Mouse (Mus musculus): ENCODE measurements at regions not wholly inside any gene's neighbourhood (a gene's known extent, or its start where the extent isn't known, plus 50 kb on each side); places are given as distances from the start of the nearest gene placed in this dataset.

DNA sequence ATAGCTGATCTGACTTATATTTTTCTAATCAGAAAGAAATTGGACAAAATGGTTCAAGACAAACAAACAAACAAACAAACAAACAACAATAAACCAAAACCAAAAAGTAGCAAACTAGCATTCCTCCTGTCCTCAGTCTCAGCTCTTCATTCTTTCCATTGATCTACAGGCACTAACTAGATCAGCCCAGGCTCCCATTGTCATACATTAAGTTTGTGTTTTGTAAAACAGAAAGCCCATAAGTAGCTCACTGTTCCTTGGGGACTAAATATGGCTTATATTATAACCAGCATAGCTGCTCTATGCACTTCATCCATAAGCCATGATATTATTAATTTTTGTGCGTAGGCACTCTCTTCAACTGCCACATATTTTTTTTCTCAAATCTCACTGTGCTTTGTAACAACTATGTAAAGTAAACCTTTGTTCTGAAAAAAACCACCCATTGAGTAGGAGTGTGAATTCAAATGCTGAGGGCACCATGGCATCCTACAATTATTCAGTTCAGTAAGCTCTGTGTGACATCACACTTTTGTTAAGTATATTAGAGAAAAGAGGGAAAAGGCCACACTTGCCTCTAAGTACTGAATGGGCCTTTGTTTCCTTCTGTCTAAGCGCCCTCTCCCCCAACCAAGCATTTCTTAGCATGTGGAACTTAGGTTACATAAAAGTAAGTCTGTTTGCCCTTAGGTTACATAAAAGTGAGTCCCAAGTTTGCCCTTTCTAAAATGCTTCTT is 108.7 kb upstream of the Abcb5 start:
- no peak for DNase-seq
- no peak overlapping the region for H3K4me3 ChIP-seq (replicated peaks; ENCODE audit: extremely low read depth, low read depth, low read length)
- WGBS, result 78% methylated on average over 2 of the region's 2 CpGs

GRCm38 (mm10) chr12:119074147-119074546 is 107.9 kb upstream of the Abcb5 start:
- DNase-seq, result no peak
- TF ChIP-seq CTCF (IDR thresholded peaks at IDR 0.05; ENCODE audit: insufficient read depth, low read length), result no peak
- TF ChIP-seq POLR2A (IDR thresholded peaks at IDR 0.05; ENCODE audit: borderline replicate concordance, extremely low read depth, low read depth, low read length), result no peak

More for the DNA sequence above, 108.7 kb upstream of the Abcb5 start:
- H3K4me1 ChIP-seq (ENCODE audit: control insufficient read depth, insufficient read depth, low read length), result no peaks in the 10 kb centered on the region
- TF ChIP-seq POLR2A (IDR thresholded peaks at IDR 0.05; ENCODE audit: borderline replicate concordance, extremely low read depth, low read depth, low read length), result no peak
- no peak for TF ChIP-seq CTCF (IDR thresholded peaks at IDR 0.05; ENCODE audit: insufficient read depth, low read length)

DNA sequence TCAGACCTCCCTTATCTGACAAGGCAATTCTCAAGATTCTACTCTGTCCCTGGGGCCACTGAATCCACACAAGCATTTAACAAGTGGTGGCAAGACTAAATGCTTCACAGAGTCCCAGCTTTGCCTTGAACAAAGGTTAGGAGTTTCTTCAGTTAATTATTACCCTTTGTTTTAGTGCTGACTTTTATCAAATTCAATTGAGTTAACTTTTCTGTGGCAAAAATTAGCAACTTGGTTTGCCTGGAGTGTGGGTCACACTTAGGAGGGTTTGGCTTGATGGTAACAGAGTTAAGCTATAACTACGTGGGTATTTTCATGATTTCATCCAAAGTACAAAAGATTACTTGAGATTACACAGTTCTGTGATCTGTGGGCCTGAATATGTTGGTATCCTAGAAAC is 104.7 kb upstream of the Abcb5 start:
- no peak for DNase-seq
- H3K4me1 ChIP-seq (ENCODE audit: control insufficient read depth, insufficient read depth, low read length), result no peaks in the 10 kb centered on the region
- no peak for TF ChIP-seq POLR2A (IDR thresholded peaks at IDR 0.05; ENCODE audit: borderline replicate concordance, extremely low read depth, low read depth, low read length)
- H3K4me3 ChIP-seq (replicated peaks; ENCODE audit: extremely low read depth, low read depth, low read length), result no peak overlapping the region
- 53% methylated on average over 1 of the region's 1 CpGs for WGBS

More at GRCm38 (mm10) chr12:119074147-119074546, 107.9 kb upstream of the Abcb5 start:
- no peak overlapping the region for H3K4me3 ChIP-seq (replicated peaks; ENCODE audit: extremely low read depth, low read depth, low read length)
- H3K4me1 ChIP-seq (ENCODE audit: control insufficient read depth, insufficient read depth, low read length), result no peaks in the 10 kb centered on the region

DNA sequence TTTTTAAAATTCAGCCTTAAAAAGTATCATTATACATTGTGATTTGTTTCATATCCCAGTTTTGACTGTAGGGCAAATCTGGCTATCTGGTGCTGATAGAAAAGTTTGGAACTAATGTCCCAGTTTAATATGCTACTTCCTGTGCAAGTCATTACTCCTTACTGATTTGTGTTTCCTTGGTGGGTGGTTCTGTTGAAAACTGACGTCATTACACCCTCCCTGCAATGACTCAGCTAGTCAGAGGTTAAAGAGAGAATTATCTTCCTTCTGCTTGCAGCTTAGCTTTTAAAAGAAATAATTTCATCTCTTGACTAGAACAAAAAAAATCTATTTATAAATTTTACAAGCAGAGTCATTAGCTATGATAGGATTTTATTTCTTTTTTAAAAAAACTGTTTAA is 104.2 kb upstream of the Abcb5 start:
- no peak overlapping the region for H3K4me3 ChIP-seq (replicated peaks; ENCODE audit: extremely low read depth, low read depth, low read length)
- DNase-seq, result no peak
- no peak for TF ChIP-seq CTCF (IDR thresholded peaks at IDR 0.05; ENCODE audit: insufficient read depth, low read length)
- TF ChIP-seq POLR2A (IDR thresholded peaks at IDR 0.05; ENCODE audit: borderline replicate concordance, extremely low read depth, low read depth, low read length), result no peak
- WGBS, result 7% methylated on average over 1 of the region's 1 CpGs
- no peaks in the 10 kb centered on the region for H3K4me1 ChIP-seq (ENCODE audit: control insufficient read depth, insufficient read depth, low read length)

DNA sequence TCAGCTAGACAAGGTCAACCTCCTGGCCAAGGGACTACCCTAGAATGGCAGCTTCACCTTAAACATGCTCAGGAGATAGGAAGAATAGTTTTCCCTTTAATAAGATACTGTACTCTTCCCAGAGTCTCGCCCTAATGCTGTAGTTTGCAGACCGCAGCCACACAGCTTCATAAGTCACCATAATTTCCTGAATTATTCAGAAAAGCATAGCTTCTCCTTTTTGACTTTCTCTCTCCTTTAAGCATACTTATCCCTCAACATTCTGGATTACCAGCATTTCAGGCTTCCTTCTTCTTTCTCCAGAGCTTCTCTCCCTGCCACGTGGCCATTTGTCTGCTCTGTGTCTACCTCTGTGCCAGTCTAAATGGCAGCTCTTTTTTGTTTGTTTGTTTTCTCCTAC is 103.5 kb upstream of the Abcb5 start:
- TF ChIP-seq CTCF (IDR thresholded peaks at IDR 0.05; ENCODE audit: insufficient read depth, low read length) (no peak), POLR2A (IDR thresholded peaks at IDR 0.05; ENCODE audit: borderline replicate concordance, extremely low read depth, low read depth, low read length) (no peak)
- DNase-seq, result no peak
- 65% methylated on average over 3 of the region's 3 CpGs for WGBS
- Histone ChIP-seq H3K4me1 (ENCODE audit: control insufficient read depth, insufficient read depth, low read length) (no peaks in the 10 kb centered on the region), H3K4me3 (replicated peaks; ENCODE audit: extremely low read depth, low read depth, low read length) (no peak overlapping the region)

DNA sequence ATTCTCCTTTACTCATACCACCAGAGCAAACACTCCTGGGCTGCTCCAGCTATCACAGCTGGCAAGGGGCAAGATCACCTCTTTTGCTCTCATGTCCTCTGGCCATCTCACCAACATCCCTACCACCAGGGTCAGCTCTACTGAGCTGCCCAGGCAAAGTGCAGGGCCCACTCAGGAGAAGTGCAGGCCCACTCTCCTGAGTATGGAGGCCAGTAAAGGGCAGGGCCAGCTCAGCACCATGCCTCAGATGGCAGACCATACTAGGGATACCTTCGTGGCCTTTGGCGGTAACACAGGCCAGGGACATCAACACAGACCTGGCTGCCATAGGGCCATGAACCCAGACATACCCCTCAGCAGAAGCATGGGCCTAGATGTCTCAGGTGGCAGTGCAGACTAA is 101.9 kb upstream of the Abcb5 start:
- TF ChIP-seq CTCF (IDR thresholded peaks at IDR 0.05; ENCODE audit: insufficient read depth, low read length) (no peak), POLR2A (IDR thresholded peaks at IDR 0.05; ENCODE audit: borderline replicate concordance, extremely low read depth, low read depth, low read length) (no peak)
- no peak for DNase-seq
- 94% methylated on average over 2 of the region's 2 CpGs for WGBS
- Histone ChIP-seq H3K4me3 (replicated peaks; ENCODE audit: extremely low read depth, low read depth, low read length) (no peak overlapping the region), H3K4me1 (ENCODE audit: control insufficient read depth, insufficient read depth, low read length) (no peaks in the 10 kb centered on the region)

DNA sequence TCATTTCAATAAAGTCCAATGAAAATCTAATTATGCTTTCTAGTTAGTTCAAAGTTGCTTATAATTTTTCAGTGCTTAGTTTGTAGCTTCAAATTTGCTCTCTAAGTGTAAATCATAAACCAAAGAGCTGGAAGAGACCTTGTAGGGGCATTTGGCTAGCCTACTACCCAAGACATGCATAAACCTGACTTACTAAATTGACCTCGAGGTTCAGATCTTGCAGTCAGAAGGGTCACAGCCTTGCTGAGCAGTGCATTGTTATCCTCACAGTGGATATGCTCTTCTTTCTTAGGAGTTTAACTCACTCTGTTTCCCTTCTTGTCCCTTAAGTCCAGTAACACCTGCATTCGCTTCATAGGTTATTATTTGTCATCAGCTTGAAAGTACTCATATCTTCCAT is 96.7 kb upstream of the Abcb5 start:
- TF ChIP-seq CTCF (IDR thresholded peaks at IDR 0.05; ENCODE audit: insufficient read depth, low read length) (no peak), POLR2A (IDR thresholded peaks at IDR 0.05; ENCODE audit: borderline replicate concordance, extremely low read depth, low read depth, low read length) (no peak)

GRCm38 (mm10) chr12:119062490-119062889 is 96.3 kb upstream of the Abcb5 start:
- Histone ChIP-seq H3K4me1 (ENCODE audit: control insufficient read depth, insufficient read depth, low read length) (no peaks in the 10 kb centered on the region), H3K4me3 (replicated peaks; ENCODE audit: extremely low read depth, low read depth, low read length) (no peak overlapping the region)
- no peak for DNase-seq
- TF ChIP-seq CTCF (IDR thresholded peaks at IDR 0.05; ENCODE audit: insufficient read depth, low read length), result no peak
- TF ChIP-seq POLR2A (IDR thresholded peaks at IDR 0.05; ENCODE audit: borderline replicate concordance, extremely low read depth, low read depth, low read length), result no peak

More for the DNA sequence above, 96.7 kb upstream of the Abcb5 start:
- Histone ChIP-seq H3K4me1 (ENCODE audit: control insufficient read depth, insufficient read depth, low read length) (no peaks in the 10 kb centered on the region), H3K4me3 (replicated peaks; ENCODE audit: extremely low read depth, low read depth, low read length) (no peak overlapping the region)
- 71% methylated on average over 2 of the region's 2 CpGs for WGBS
- DNase-seq, result no peak

DNA sequence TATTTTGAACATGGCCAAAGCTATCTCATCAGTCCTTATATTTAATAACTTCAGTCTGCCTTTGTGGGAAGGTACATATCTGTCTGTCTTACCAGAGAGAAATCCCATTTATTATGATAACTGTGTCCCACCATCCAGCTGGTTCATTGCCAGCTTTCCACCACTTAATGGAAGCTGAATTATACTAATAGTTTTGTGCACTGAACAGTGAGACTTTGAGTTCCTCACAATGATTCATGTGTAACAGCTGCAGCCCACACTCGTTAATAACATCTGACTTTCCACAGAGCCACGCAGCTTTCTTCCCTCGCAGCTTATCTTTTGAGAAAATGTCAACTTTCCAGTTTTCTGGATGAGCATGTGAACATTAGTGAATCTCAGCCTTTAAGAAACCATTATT is 88.3 kb upstream of the Abcb5 start:
- no peak overlapping the region for H3K4me3 ChIP-seq (replicated peaks; ENCODE audit: extremely low read depth, low read depth, low read length)
- WGBS, result 45% methylated on average over 3 of the region's 3 CpGs
- no peak for TF ChIP-seq POLR2A (IDR thresholded peaks at IDR 0.05; ENCODE audit: borderline replicate concordance, extremely low read depth, low read depth, low read length)
- H3K4me1 ChIP-seq (ENCODE audit: control insufficient read depth, insufficient read depth, low read length), result no peaks in the 10 kb centered on the region
- DNase-seq, result no peak

DNA sequence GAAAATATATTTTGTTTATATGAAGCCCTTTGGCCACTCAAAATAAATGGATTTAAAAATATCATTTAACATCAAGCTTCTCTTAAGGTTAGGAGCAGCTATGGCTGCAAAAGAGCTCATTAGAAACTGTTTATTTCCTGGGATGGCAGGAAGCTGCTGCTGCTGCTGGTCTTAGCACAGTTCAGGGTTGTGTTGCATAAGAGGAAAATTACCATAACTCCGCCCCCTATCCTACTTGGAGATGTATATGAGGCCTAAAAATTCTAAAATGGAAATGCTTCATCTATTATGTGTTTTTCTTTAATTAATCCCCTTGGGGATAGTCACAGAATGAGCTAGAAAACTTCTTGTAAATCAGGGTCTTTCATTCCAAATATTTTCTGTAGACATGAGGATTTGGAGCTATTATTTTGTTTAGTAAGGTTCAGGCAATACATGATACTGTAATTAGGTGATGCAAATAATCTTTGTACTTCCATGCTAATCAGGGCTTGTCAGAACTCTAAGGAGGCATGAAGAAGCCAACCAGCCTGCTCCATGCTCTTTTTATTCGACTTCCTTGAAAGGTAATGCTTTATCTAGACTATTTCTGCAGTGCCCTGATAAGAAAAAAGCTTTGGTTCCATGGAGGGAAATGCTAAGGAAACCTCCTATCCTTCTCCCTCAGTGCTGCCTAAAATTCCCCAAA is 85.6 kb upstream of the Abcb5 start:
- H3K4me3 ChIP-seq (replicated peaks; ENCODE audit: extremely low read depth, low read depth, low read length), result no peak overlapping the region
- 48% methylated on average over 2 of the region's 2 CpGs for WGBS
- no peak for DNase-seq
- TF ChIP-seq CTCF (IDR thresholded peaks at IDR 0.05; ENCODE audit: insufficient read depth, low read length), result no peak
- no peak for TF ChIP-seq POLR2A (IDR thresholded peaks at IDR 0.05; ENCODE audit: borderline replicate concordance, extremely low read depth, low read depth, low read length)
- no peaks in the 10 kb centered on the region for H3K4me1 ChIP-seq (ENCODE audit: control insufficient read depth, insufficient read depth, low read length)

Measured in lung, adult 2 months (tissue).